8 mouse cellular contexts compared by ENCODE assay signal in the genomic region with DNA sequence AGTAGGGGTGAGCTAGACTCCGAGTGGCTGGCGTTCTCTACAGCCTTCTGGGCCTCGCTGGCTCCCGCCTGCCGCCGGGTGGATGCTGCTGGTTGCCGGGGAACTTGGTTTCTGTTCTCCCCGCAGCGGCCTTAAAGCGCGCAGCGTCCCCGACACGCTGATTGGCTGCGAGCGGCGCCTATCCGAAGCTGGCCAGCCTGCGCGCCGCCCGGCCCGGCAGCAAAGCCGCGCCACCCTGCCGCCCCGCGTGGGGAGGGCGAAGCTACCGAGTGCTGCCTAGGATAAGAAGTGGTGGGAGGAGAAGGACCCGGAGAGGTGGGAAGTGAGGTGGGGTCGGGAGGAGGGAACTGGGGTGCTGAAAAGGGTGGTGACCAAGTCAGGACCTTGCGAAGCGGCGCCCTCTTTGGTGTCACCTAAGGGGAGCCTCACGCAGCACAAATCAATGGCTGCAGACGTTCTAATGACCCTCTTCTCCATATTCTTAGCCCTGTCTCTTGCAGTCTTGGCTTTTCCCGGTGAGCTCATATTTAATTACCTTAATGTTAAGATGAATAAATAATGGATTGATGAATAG. TPM values are rescaled to one million over a fixed set of nuclear protein-coding genes. Genes with fewer than 3 reads are reported as not detected.
DNase-seq lines count a peak whose midpoint lies in the region; ATAC-seq and TF ChIP-seq lines count a peak whose summit lies in the region.
"Had no signal": no experiment of that assay in that cellular context is flagged by ENCODE, and none has a peak within 500 bp of the region (broad histone marks: within the 10 kb centered on the region; RNA-seq: fewer than 3 reads in every experiment).

No protein-coding gene starts in this region.

- no peaks in the 10 kb centered on the region for H3K36me3 ChIP-seq in forebrain, embryonic 16.5 days (ENCODE audit: control insufficient read depth, insufficient read depth)
- no peaks in the 10 kb centered on the region for H3K36me3 ChIP-seq in hindbrain, embryonic 10.5 days
- no peaks in the 10 kb centered on the region for H3K36me3 ChIP-seq in limb, embryonic 13.5 days
- H3K36me3 ChIP-seq in midbrain, embryonic 13.5 days, result no peaks in the 10 kb centered on the region
- H3K36me3 ChIP-seq in testis, adult 2 months (ENCODE audit: control insufficient read depth, insufficient read depth, low read length), result no peaks in the 10 kb centered on the region

- no peak for TF ChIP-seq POLR2A in testis, adult 2 months (IDR thresholded peaks at IDR 0.05; ENCODE audit: control insufficient read depth, low read depth, low read length)

- H3K9me3 ChIP-seq in forebrain, embryonic 16.5 days (ENCODE audit: control insufficient read depth, low read length), result no peaks in the 10 kb centered on the region
- no peaks in the 10 kb centered on the region for H3K9me3 ChIP-seq in hindbrain, embryonic 10.5 days
- H3K9me3 ChIP-seq in limb, embryonic 13.5 days, result no peaks in the 10 kb centered on the region
- no peaks in the 10 kb centered on the region for H3K9me3 ChIP-seq in midbrain, embryonic 13.5 days

- H3K4me2 ChIP-seq in forebrain, embryonic 16.5 days (ENCODE audit: low read length), result peak overlapping the region; percentile 49
- H3K4me2 ChIP-seq in limb, embryonic 13.5 days (replicated peaks), result peak overlapping the region; percentile 77
- H3K4me2 ChIP-seq in midbrain, embryonic 13.5 days (replicated peaks), result peak overlapping the region; percentile 50

- H3K27me3 ChIP-seq in forebrain, embryonic 16.5 days (replicated peaks; ENCODE audit: control insufficient read depth, insufficient read depth, low read length), result peaks cover 77% of the 10 kb centered on the region
- peaks cover 100% of the 10 kb centered on the region for H3K27me3 ChIP-seq in hindbrain, embryonic 10.5 days (ENCODE audit: insufficient read depth, poor library complexity, severe bottlenecking)
- H3K27me3 ChIP-seq in limb, embryonic 13.5 days, result peaks cover 77% of the 10 kb centered on the region
- peaks cover 98% of the 10 kb centered on the region for H3K27me3 ChIP-seq in midbrain, embryonic 13.5 days
- peaks cover 9% of the 10 kb centered on the region for H3K27me3 ChIP-seq in testis, adult 2 months (ENCODE audit: control insufficient read depth, insufficient read depth, low read length)

- peak; percentile 86 for DNase-seq in ES-CJ7 (ENCODE audit: low read depth, low spot score)
- DNase-seq in adrenal gland, postnatal 10 days, result peak; percentile 90
- DNase-seq in hindbrain, embryonic 10.5 days (ENCODE audit: low spot score), result peak; percentile 90

- no peak overlapping the region for H3K9ac ChIP-seq in forebrain, embryonic 16.5 days (replicated peaks; ENCODE audit: low read depth, low read length)
- H3K9ac ChIP-seq in limb, embryonic 13.5 days, result peak overlapping the region; percentile 96
- H3K9ac ChIP-seq in midbrain, embryonic 13.5 days (replicated peaks), result no peak overlapping the region

- no peak overlapping the region for H3K27ac ChIP-seq in forebrain, embryonic 16.5 days (ENCODE audit: low read length)
- H3K27ac ChIP-seq in hindbrain, embryonic 10.5 days, result peak overlapping the region; percentile 89
- H3K27ac ChIP-seq in limb, embryonic 13.5 days, result peak overlapping the region; percentile 88
- no peak overlapping the region for H3K27ac ChIP-seq in midbrain, embryonic 13.5 days
- no peak overlapping the region for H3K27ac ChIP-seq in testis, adult 2 months (ENCODE audit: control insufficient read depth, insufficient read depth, low read depth, low read length)
- H3K27ac ChIP-seq: macrophage had no signal

- no peak for TF ChIP-seq CTCF in testis, adult 2 months (IDR thresholded peaks at IDR 0.05; ENCODE audit: control insufficient read depth, insufficient read depth, insufficient replicate concordance, low read depth, low read length)

- peak; percentile 92 for ATAC-seq in forebrain, embryonic 16.5 days
- peak; percentile 88 for ATAC-seq in limb, embryonic 13.5 days (ENCODE audit: low FRiP score, low read depth)
- ATAC-seq in midbrain, embryonic 13.5 days, result peak; percentile 84

- under 1% methylated on average over 38 of the region's 38 CpGs for WGBS in forebrain, embryonic 16.5 days
- under 1% methylated on average over 38 of the region's 38 CpGs for WGBS in hindbrain, embryonic 10.5 days
- under 1% methylated on average over 37 of the region's 38 CpGs for WGBS in limb, embryonic 13.5 days
- under 1% methylated on average over 38 of the region's 38 CpGs for WGBS in midbrain, embryonic 13.5 days

- H3K4me3 ChIP-seq in forebrain, embryonic 16.5 days (replicated peaks; ENCODE audit: low read length), result peak overlapping the region; percentile 37
- peak overlapping the region; percentile 61 for H3K4me3 ChIP-seq in hindbrain, embryonic 10.5 days
- H3K4me3 ChIP-seq in limb, embryonic 13.5 days, result peak overlapping the region; percentile 77
- H3K4me3 ChIP-seq in midbrain, embryonic 13.5 days (replicated peaks), result peak overlapping the region; percentile 31
- peak overlapping the region; percentile 60 for H3K4me3 ChIP-seq in testis, adult 2 months (ENCODE audit: control insufficient read depth, low read depth, low read length)

- H3K4me1 ChIP-seq in forebrain, embryonic 16.5 days (replicated peaks; ENCODE audit: control insufficient read depth, insufficient read depth, low read length), result peaks cover 22% of the 10 kb centered on the region
- peaks cover 40% of the 10 kb centered on the region for H3K4me1 ChIP-seq in hindbrain, embryonic 10.5 days (replicated peaks)
- peaks cover 45% of the 10 kb centered on the region for H3K4me1 ChIP-seq in limb, embryonic 13.5 days
- H3K4me1 ChIP-seq in midbrain, embryonic 13.5 days (replicated peaks), result peaks cover 24% of the 10 kb centered on the region
- H3K4me1 ChIP-seq in testis, adult 2 months (ENCODE audit: control insufficient read depth, insufficient read depth, low read length), result peaks cover 21% of the 10 kb centered on the region

RNA-seq across cellular contexts. Expression of a gene that starts 7.0 kb away (rescaled TPM):
- 10 to 100 TPM in 1 of 2 experiments, 1 to 10 TPM in 1; 7.1 to 12.8 TPM for total RNA-seq in adrenal gland, postnatal 10 days (2021)
- polyA plus RNA-seq in forebrain, embryonic 16.5 days (2015; fragmentation: Nextera tagmentation; extraction: Ambion mirVana), result 0.46 and 0.97 TPM in 2 replicates
- 21.1 and 33.5 TPM in 2 replicates for polyA plus RNA-seq in hindbrain, embryonic 10.5 days (2016; fragmentation: Nextera tagmentation; extraction: Ambion mirVana)
- polyA plus RNA-seq in limb, embryonic 13.5 days (2015; fragmentation: Nextera tagmentation; extraction: Ambion mirVana), result 47.0 and 50.0 TPM in 2 replicates
- polyA plus RNA-seq in midbrain, embryonic 13.5 days (2015; fragmentation: Nextera tagmentation; extraction: Ambion mirVana), result 0.64 and 0.70 TPM in 2 replicates
- 0.51 and 0.58 TPM in 2 replicates for polyA plus RNA-seq in testis, adult 2 months (2012; rRNA removed)
- polyA plus RNA-seq: macrophage had no signal

Comparison
In these comparisons a context has a peak if more than half of its experiments do, and no peak if none do; other contexts are left out.
1. H3K27ac ChIP-seq: peak in hindbrain, embryonic 10.5 days (single experiment) and limb, embryonic 13.5 days (single experiment); none in forebrain, embryonic 16.5 days (single experiment), midbrain, embryonic 13.5 days (single experiment) and testis, adult 2 months (single experiment).
2. RNA of a gene that starts 7.0 kb away (polyA plus RNA-seq): 47.0 to 50.0 TPM in limb, embryonic 13.5 days and 21.1 to 33.5 TPM in hindbrain, embryonic 10.5 days; 0.64 to 0.70 TPM in midbrain, embryonic 13.5 days, 0.51 to 0.58 TPM in testis, adult 2 months and 0.46 to 0.97 TPM in forebrain, embryonic 16.5 days; every median in the first group is over 10 times any median in the second.
3. Peak in every context shown above with its lines, with median percentiles within 50 percentile points of each other: DNase-seq, ATAC-seq, H3K4me2 ChIP-seq and H3K4me3 ChIP-seq.